Mouse (Mus musculus) heart, embryonic 14.5 days (tissue): ENCODE measurements around the gene Rreb1. TPM values are rescaled to one million over a fixed set of nuclear protein-coding genes. Genes with fewer than 3 reads are reported as not detected.

Experiments
- ATAC-seq: fragments of 200-750 bp; cut with Nextera tagmentation; 2 replicates; pipeline ENCODE4 v1.8.0; 2017; ENCODE audit warnings: low read depth, moderate TSS enrichment; ENCODE audit not compliant: insufficient number of reproducible peaks, insufficient read depth, low FRiP score
- H3K27ac ChIP-seq, 2 experiments: fragments of 200-500 bp in 1 of 2; fragments of 300-500 bp in 1 of 2; sonication (generic) in 1 of 2; replicated peaks in 1 of 2; 2 replicates each; pipeline ENCODE4 v1.5.1; 2012 to 2014; ENCODE audit warnings: low read depth in 2 of 2, low read length in 2 of 2, control low read depth in 1 of 2, mild to moderate bottlenecking in 1 of 2, mixed read lengths in 1 of 2; ENCODE audit not compliant: control insufficient read depth in 1 of 2, insufficient read depth in 1 of 2
- H3K27me3 ChIP-seq: fragments of 300-500 bp; sonication (generic); 2 replicates; pipeline ENCODE4 v1.6.1; 2014; ENCODE audit warnings: mild to moderate bottlenecking, low read length, control low read depth; ENCODE audit not compliant: control insufficient read depth, insufficient read depth
- H3K36me3 ChIP-seq: fragments of 300-500 bp; sonication (generic); 2 replicates; pipeline ENCODE4 v1.6.1; 2014; ENCODE audit warnings: mild to moderate bottlenecking, control low read depth, low read length, mixed read lengths; ENCODE audit not compliant: control insufficient read depth, insufficient read depth
- H3K4me1 ChIP-seq, 2 experiments: fragments of 200-500 bp in 1 of 2; fragments of 300-500 bp in 1 of 2; sonication (generic) in 1 of 2; 2 replicates each; pipeline ENCODE4 v1.6.1; 2012 to 2014; ENCODE audit warnings: low read length in 2 of 2, control low read depth in 1 of 2, mixed read lengths in 1 of 2; ENCODE audit not compliant: control insufficient read depth in 2 of 2, insufficient read depth in 2 of 2
- H3K4me2 ChIP-seq: fragments of 300-500 bp; sonication (generic); 2 replicates; pipeline ENCODE4 v1.6.1; 2014; ENCODE audit warnings: mild to moderate bottlenecking, low read length
- H3K4me3 ChIP-seq, 2 experiments: fragments of 200-500 bp in 1 of 2; fragments of 300-500 bp in 1 of 2; sonication (generic) in 1 of 2; 2 replicates each; pipeline ENCODE4 v1.5.1; 2012 to 2014; ENCODE audit warnings: low read length in 2 of 2, mild to moderate bottlenecking in 2 of 2, control low read depth in 1 of 2, low read depth in 1 of 2, moderate library complexity in 1 of 2; ENCODE audit not compliant: control insufficient read depth in 1 of 2, insufficient read depth in 1 of 2
- H3K9ac ChIP-seq: fragments of 300-500 bp; sonication (generic); 2 replicates; pipeline ENCODE4 v1.6.1; 2014; ENCODE audit warnings: mild to moderate bottlenecking, low read length
- H3K9me3 ChIP-seq: fragments of 300-500 bp; sonication (generic); 2 replicates; pipeline ENCODE4 v1.6.1; 2016; ENCODE audit warnings: low read length, control low read depth; ENCODE audit not compliant: control insufficient read depth
- WGBS: fragments of 180-500 bp; shearing (Covaris S2); extraction: QIAGEN DNeasy Blood & Tissue Kit; methylation state at CpG from one replicate; pipeline ENCODE4 v1.1.7; 2014; 5-methylcytosine and 5-hydroxymethylcytosine counted together
- polyA plus RNA-seq: library from polyadenylated mRNA; unstranded; fragments of >200 nt; fragmentation: Nextera tagmentation; extraction: Ambion mirVana; gene quantifications from 2 replicates; pipeline ENCODE4 v1.2.1, GENCODE M21; 2014

Gene Rreb1
- polyA plus RNA-seq, 1 experiment from 2014 or later, result 17.8 TPM

DNA sequence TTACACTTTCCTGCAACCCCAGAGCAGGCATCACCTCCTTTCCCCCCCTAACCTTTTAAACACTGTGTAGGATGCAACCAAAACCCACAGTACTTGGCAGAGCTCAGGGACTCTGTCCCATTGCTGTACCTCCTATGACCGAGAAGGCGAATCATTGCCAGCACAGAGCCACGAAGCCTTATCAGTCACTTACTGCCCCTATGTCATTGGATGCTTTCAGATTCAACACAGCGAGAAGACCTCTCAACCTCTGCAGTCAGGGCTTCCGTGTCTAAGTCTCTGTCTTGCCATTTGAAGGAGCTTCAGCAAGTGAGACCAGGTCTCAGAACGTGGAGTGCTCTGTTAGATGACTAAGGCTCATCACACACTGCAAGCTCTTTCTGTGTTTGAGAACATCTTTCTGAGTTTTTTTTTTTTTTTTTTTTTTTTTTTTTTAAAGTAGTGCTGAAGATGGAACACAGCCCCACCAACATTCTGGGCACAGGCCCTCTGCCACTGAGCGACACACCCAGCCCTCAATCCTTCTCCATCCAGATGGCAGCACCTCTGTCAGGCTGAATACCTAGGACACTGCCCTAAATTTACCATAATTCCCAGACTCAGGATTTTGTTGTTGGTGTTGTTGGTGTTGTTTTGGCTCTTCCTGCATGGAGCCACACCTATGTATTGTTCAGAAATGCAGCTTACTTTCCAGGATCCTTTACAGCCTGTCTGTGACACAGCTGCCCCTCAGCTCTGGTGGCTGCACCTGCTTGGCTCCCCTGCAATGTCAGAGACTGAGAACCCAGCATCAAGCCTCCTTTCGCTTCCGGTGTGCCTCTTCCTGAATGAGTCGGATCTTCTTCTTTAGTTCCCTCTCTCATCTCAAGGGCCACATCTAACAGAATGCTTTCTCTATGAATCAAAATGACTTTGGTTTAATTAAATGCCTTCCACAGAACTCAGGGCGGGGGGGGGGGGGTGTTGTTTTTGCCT is 23.2 kb downstream of the Rreb1 start:
- no peak for ATAC-seq
- Histone ChIP-seq H3K9ac (no peak overlapping the region), H3K27me3 (no peaks in the 10 kb centered on the region), H3K36me3 (no peaks in the 10 kb centered on the region), H3K9me3 (no peaks in the 10 kb centered on the region), H3K4me1 (peaks cover 19 to 27% of the 10 kb centered on the region in 2 experiments), H3K27ac (0 out of 4 replicates have a peak overlapping the region, but pooled peaks of 1 of the 2 experiments have one; percentile 1), H3K4me3 (no peak overlapping the region), H3K4me2 (no peak overlapping the region)
- WGBS, result 51% methylated on average over 11 of the region's 11 CpGs

DNA sequence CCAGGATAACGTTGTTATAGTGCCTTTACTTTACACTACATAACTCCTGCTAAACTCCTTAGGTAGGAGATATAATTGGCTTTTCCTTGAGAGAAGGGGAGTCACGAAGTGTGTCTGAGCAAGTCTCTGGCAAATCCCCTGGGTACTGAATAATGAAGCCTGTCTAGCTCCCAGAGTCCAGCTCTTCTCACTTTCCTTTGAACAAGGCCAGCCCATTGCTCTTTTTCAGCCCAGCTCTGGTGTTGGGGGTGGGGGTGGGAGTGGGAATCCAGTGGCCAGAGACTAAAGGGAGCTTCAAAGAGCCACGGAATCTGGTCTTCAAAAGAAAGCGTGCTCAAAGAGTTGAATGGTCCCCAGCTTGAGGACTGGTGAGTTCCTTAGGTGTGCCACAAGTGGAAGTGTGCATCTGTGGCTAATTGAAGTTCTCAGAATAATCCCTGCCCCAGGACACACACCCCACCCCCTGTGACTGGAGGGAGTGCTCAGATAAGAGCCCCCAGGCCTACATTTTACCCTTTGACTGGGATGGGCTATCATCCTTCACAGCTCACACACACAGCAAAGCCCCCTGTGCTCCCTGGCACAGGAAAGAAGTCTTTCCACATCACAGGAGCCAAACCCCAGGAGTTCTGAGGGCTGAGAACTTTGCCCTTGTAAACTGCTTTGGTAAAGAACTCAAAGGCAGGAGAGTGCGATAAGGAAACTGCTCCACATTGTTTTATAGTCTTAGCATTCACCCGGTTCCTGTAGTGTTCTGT is 24.2 kb downstream of the Rreb1 start:
- no peak overlapping the region for H3K9ac ChIP-seq
- H3K4me3 ChIP-seq, result no peak overlapping the region
- no peak overlapping the region for H3K4me2 ChIP-seq
- no peak for ATAC-seq
- H3K4me1 ChIP-seq, result peaks cover 19 to 27% of the 10 kb centered on the region in 2 experiments
- no peak overlapping the region for H3K27ac ChIP-seq
- H3K27me3 ChIP-seq, result no peaks in the 10 kb centered on the region
- H3K9me3 ChIP-seq, result no peaks in the 10 kb centered on the region
- H3K36me3 ChIP-seq, result no peaks in the 10 kb centered on the region
- 45% methylated on average over 6 of the region's 6 CpGs for whole genome bisulfite sequencing

DNA sequence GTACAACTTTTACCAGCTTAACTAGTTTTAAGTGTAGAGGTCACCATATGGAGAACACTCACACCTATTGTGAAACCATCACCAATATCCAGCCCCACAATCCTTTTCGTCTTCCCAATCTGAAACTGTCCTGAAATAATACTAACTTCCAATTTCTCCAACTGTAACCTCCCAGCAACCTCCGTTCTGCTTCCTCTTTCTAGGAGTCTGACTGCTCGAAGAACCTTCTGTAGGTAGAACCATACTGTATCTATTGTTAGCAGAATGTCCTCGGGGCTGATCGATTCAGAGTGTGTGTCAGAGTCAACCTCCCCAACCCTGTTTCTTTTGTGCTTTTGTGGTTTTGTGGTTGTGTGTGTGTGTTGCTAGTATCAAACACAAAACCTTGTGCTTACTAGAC is 25.0 kb downstream of the Rreb1 start:
- H3K27ac ChIP-seq, result no peak overlapping the region
- WGBS, result 88% methylated on average over 5 of the region's 5 CpGs
- no peaks in the 10 kb centered on the region for H3K36me3 ChIP-seq
- H3K9ac ChIP-seq, result no peak overlapping the region
- no peak overlapping the region for H3K4me2 ChIP-seq
- ATAC-seq, result no peak
- H3K4me1 ChIP-seq, result peaks cover 19 to 27% of the 10 kb centered on the region in 2 experiments
- no peak overlapping the region for H3K4me3 ChIP-seq
- no peaks in the 10 kb centered on the region for H3K27me3 ChIP-seq
- H3K9me3 ChIP-seq, result no peaks in the 10 kb centered on the region

DNA sequence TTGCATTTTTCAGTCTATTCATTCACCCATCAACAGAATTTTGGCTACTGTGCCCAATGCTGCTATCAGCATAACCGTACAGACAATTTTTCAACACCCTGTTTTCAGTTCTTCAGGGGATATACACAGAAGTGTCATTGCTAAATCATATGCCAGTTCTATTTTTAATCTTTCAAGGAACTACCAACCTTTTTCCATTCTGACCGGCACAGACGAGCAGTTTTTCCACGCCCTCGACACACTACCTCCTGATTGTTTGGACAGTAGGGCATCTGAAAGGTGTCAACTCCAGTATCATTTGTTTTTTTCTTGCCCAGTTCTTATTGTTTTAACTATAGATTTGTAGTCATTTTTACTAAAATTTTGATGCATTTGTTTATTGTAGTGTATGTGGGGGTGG is 25.8 kb downstream of the Rreb1 start:
- Histone ChIP-seq H3K4me2 (no peak overlapping the region), H3K4me1 (peaks cover 19 to 27% of the 10 kb centered on the region in 2 experiments), H3K9ac (no peak overlapping the region), H3K9me3 (no peaks in the 10 kb centered on the region), H3K4me3 (no peak overlapping the region), H3K36me3 (no peaks in the 10 kb centered on the region), H3K27ac (no peak overlapping the region), H3K27me3 (no peaks in the 10 kb centered on the region)
- ATAC-seq, result no peak
- 41% methylated on average over 5 of the region's 5 CpGs for WGBS

DNA sequence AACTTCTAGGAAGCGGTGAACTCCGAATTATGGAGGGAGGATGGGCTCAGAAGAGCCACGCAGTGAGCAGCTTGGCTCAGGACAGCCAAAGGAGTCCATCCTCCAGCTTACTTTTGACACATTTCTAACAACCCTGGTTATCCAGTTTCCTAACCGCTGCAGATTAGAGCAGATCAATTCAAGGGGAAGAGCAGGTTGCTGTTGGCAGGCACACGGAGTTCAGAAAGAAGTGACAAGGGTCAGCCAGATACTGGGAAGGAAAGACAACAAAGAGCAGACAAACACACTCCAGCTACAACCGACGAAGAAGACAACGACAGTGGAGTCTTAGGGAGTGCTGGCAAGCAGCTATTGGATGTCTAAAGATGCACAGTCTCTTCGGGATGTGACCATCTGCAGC is 36.8 kb downstream of the Rreb1 start:
- H3K4me2 ChIP-seq, result no peak overlapping the region
- ATAC-seq, result no peak
- 60% methylated on average over 9 of the region's 9 CpGs for WGBS
- H3K27ac ChIP-seq, result no peak overlapping the region
- no peak overlapping the region for H3K4me3 ChIP-seq
- H3K9me3 ChIP-seq, result no peaks in the 10 kb centered on the region
- no peak overlapping the region for H3K9ac ChIP-seq
- H3K36me3 ChIP-seq, result no peaks in the 10 kb centered on the region
- H3K4me1 ChIP-seq, result no peaks in the 10 kb centered on the region
- H3K27me3 ChIP-seq, result no peaks in the 10 kb centered on the region

DNA sequence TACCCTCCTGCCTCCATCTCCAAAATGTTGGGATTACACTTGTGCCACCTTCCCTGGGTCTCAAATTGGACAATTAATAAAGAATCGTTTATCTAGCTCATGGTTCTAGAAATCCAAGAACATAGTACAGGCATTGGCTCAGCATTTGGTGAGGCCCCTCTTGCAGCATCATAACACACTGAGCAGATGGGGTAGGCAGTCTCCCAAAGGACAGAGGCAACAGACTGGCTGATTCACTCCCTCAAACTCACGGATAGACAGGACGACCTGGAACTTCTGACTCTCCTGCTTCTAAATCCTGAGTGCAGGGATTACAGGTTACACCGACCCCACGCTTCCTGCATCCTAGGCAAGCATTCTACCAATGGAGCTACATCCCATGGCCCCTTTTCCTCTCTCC is 38.5 kb downstream of the Rreb1 start:
- Histone ChIP-seq H3K27me3 (no peaks in the 10 kb centered on the region), H3K4me2 (no peak overlapping the region), H3K9ac (no peak overlapping the region), H3K4me3 (no peak overlapping the region), H3K27ac (no peak overlapping the region), H3K36me3 (no peaks in the 10 kb centered on the region), H3K4me1 (peaks cover 7 to 12% of the 10 kb centered on the region in 2 experiments), H3K9me3 (no peaks in the 10 kb centered on the region)
- no peak for ATAC-seq
- WGBS, result 82% methylated on average over 5 of the region's 5 CpGs

DNA sequence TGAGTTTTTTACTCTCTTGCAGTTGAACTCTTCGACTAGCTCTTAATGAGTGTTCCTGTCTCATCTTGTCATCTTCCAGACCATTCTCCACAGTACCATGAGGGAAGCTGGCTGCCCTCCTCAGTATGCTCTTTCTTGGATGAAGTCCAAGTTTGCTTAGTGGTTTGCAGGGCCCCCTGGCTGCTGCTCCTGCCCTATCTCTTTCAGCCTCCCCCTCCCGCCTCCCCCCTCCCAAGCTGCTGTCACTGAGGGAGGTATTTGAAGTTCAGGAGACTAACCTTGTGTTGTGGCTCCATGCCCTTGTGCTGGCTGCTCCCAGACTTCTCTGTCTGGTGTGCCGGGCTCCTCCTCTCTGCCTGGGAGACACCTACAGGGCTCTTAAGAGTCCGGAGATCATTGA is 43.2 kb downstream of the Rreb1 start:
- H3K4me1 ChIP-seq, result peaks cover 11 to 23% of the 10 kb centered on the region in 2 experiments
- H3K4me2 ChIP-seq, result peak overlapping the region; percentile 25; the same call in 1 of the 2 replicates
- no peaks in the 10 kb centered on the region for H3K9me3 ChIP-seq
- ATAC-seq, result peak; percentile 55
- no peaks in the 10 kb centered on the region for H3K27me3 ChIP-seq
- no peak overlapping the region for H3K4me3 ChIP-seq
- peak overlapping the region; percentile 25 for H3K9ac ChIP-seq
- no peaks in the 10 kb centered on the region for H3K36me3 ChIP-seq
- WGBS, result 5% methylated on average over 4 of the region's 4 CpGs
- H3K27ac ChIP-seq, result peak overlapping the region; percentile 59 to 81
